Mouse (Mus musculus): ENCODE results near the gene Dppa3. TPM values are rescaled to one million over a fixed set of nuclear protein-coding genes. Genes with fewer than 3 reads are reported as not detected.

Dppa3 gene
- not detected in 2 replicates for polyA plus RNA-seq (2012)

DNA sequence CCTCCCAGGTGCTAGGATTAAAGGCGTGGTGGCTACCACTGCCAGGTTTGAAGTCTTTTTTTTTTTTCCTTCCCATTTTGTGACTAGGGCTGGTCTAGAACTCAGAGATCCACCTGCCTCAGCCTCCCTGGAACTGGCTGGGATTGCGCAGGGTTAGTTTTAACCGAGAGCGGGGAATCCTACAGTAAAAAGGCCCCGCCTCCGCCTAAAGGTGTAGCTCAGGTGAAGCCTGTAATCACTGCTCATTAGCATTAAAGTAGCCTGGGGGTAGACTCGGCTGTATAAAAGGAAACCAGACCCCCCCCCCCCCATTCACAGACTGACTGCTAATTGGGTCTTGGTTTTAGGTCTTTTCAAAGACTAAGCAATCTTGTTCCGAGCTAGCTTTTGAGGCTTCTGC is at the start of gene Dppa3:
Gene Dppa3 (plus strand): TSS at position 301 of the 400 bp plus-strand sequence.
- Histone ChIP-seq H3K4me1 (ENCODE audit: control insufficient read depth) (no peaks in the 10 kb centered on the region; the same call in 1 of the 2 replicates), H3K36me3 (ENCODE audit: control insufficient read depth) (no peaks in the 10 kb centered on the region), H3K27me3 (ENCODE audit: control insufficient read depth) (peaks cover 19% of the 10 kb centered on the region), H3K4me3 (replicated peaks) (no peak within 1 kb of the TSS), H3K9me3 (ENCODE audit: control insufficient read depth, low read length) (no peaks in the 10 kb centered on the region)
- no peak for TF ChIP-seq TAL1 (IDR thresholded peaks at IDR 0.05; ENCODE audit: low read length)
- no peak for TF ChIP-seq GATA1 (IDR thresholded peaks at IDR 0.05; ENCODE audit: low read length)

- no peaks in the 10 kb centered on the region for H3K9me3 ChIP-seq (ENCODE audit: control insufficient read depth, low read length)
- H3K36me3 ChIP-seq (ENCODE audit: control insufficient read depth), result no peaks in the 10 kb centered on the region
- TF ChIP-seq TAL1 (IDR thresholded peaks at IDR 0.05; ENCODE audit: low read length), result no peak
- H3K4me1 ChIP-seq (ENCODE audit: control insufficient read depth), result no peaks in the 10 kb centered on the region
- H3K4me3 ChIP-seq (replicated peaks), result no peak overlapping the region
- no peaks in the 10 kb centered on the region for H3K27me3 ChIP-seq (ENCODE audit: control insufficient read depth)
Observed at GRCm38 (mm10) chr6:122577030-122577429, 49.2 kb upstream of the Dppa3 start.

- H3K27me3 ChIP-seq (ENCODE audit: control insufficient read depth), result no peaks in the 10 kb centered on the region
- H3K9me3 ChIP-seq (ENCODE audit: control insufficient read depth, low read length), result no peaks in the 10 kb centered on the region
- no peak for TF ChIP-seq GATA1 (IDR thresholded peaks at IDR 0.05; ENCODE audit: low read length)
- TF ChIP-seq TAL1 (IDR thresholded peaks at IDR 0.05; ENCODE audit: low read length), result no peak
- H3K4me1 ChIP-seq (ENCODE audit: control insufficient read depth), result no peaks in the 10 kb centered on the region
- no peak overlapping the region for H3K4me3 ChIP-seq (replicated peaks)
- H3K36me3 ChIP-seq (ENCODE audit: control insufficient read depth), result no peaks in the 10 kb centered on the region
Observed at GRCm38 (mm10) chr6:122579086-122579485, 47.1 kb upstream of the Dppa3 start.

- H3K36me3 ChIP-seq (ENCODE audit: control insufficient read depth), result no peaks in the 10 kb centered on the region
- no peaks in the 10 kb centered on the region for H3K9me3 ChIP-seq (ENCODE audit: control insufficient read depth, low read length)
- TF ChIP-seq GATA1 (IDR thresholded peaks at IDR 0.05; ENCODE audit: low read length), result no peak
- TF ChIP-seq TAL1 (IDR thresholded peaks at IDR 0.05; ENCODE audit: low read length), result no peak
- no peak overlapping the region for H3K4me3 ChIP-seq (replicated peaks)
- H3K4me1 ChIP-seq (ENCODE audit: control insufficient read depth), result no peaks in the 10 kb centered on the region
- H3K27me3 ChIP-seq (ENCODE audit: control insufficient read depth), result no peaks in the 10 kb centered on the region
Observed at GRCm38 (mm10) chr6:122591027-122591758, 35.0 kb upstream of the Dppa3 start.

DNA sequence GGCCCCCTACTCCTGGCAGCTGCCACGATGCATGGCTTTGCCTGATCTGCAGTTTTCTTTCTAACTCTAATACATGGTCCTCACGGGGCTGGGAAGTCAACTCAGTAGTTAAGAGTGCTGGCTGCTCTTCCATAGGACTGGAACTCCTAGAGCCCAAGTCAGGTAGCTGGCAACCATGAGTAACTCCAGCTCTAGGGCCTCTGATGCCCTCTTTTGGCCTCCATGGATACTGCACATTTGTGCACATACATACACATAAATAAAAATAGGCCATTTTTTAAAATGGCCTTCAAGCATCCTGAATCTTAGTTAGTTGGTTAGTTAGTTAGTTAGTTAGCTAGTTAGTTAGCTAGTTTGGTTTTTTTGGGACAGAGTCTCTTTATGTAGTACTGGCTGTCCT is 33.3 kb upstream of the Dppa3 start:
- no peaks in the 10 kb centered on the region for H3K9me3 ChIP-seq (ENCODE audit: control insufficient read depth, low read length)
- H3K36me3 ChIP-seq (ENCODE audit: control insufficient read depth), result no peaks in the 10 kb centered on the region
- TF ChIP-seq GATA1 (IDR thresholded peaks at IDR 0.05; ENCODE audit: low read length) (no peak), TAL1 (IDR thresholded peaks at IDR 0.05; ENCODE audit: low read length) (no peak)
- H3K4me3 ChIP-seq (replicated peaks), result no peak overlapping the region
- H3K27me3 ChIP-seq (ENCODE audit: control insufficient read depth), result no peaks in the 10 kb centered on the region
- H3K4me1 ChIP-seq (ENCODE audit: control insufficient read depth), result peaks cover 2% of the 10 kb centered on the region; the same call in 1 of the 2 replicates

DNA sequence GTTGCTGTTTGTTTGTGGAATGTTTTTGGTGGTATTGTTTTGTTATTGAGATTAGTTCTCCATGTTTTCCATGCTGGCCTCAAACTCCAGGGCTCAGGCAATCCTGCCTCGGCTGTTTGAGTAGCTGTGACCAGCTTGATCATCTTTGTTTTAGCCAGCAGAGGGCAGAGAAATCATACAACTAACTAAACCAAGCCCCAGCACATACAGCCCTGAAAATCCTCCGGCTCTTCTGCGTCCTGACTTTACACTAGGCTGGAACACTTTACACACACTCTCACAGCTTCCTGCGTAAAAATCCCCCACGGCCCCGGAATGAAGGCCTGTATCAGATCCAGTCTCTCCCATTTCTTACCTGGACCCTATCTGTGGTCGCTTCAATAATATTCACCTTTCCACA is 30.6 kb upstream of the Dppa3 start:
- H3K36me3 ChIP-seq (ENCODE audit: control insufficient read depth), result no peaks in the 10 kb centered on the region
- no peak overlapping the region for H3K4me3 ChIP-seq (replicated peaks)
- no peaks in the 10 kb centered on the region for H3K9me3 ChIP-seq (ENCODE audit: control insufficient read depth, low read length)
- peaks cover 2% of the 10 kb centered on the region; the same call in 1 of the 2 replicates for H3K4me1 ChIP-seq (ENCODE audit: control insufficient read depth)
- TF ChIP-seq GATA1 (IDR thresholded peaks at IDR 0.05; ENCODE audit: low read length) (no peak), TAL1 (IDR thresholded peaks at IDR 0.05; ENCODE audit: low read length) (no peak)
- H3K27me3 ChIP-seq (ENCODE audit: control insufficient read depth), result no peaks in the 10 kb centered on the region

DNA sequence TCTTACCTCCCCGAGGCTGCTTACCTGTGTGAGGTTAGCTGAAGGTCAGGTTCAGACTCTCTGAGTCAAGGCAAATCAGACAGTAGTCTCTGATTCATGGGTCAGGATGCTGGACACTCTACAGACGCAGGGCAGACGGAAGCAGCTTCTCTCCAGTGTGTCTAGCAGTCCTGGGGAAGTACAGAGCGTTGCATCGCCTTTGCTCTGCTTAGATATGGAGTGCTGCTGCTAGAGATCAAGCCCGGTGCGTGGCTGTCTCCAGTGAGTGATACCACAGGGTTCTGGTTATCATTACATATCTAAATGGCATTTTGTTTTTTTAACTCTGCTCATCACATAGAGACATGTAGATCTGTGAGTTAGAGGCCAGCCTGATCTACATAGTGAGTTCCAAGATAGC is 29.6 kb upstream of the Dppa3 start:
- Histone ChIP-seq H3K9me3 (ENCODE audit: control insufficient read depth, low read length) (no peaks in the 10 kb centered on the region), H3K36me3 (ENCODE audit: control insufficient read depth) (no peaks in the 10 kb centered on the region), H3K4me3 (replicated peaks) (no peak overlapping the region), H3K27me3 (ENCODE audit: control insufficient read depth) (no peaks in the 10 kb centered on the region), H3K4me1 (ENCODE audit: control insufficient read depth) (peaks cover 2% of the 10 kb centered on the region; the same call in 1 of the 2 replicates)
- TF ChIP-seq TAL1 (IDR thresholded peaks at IDR 0.05; ENCODE audit: low read length), result no peak

DNA sequence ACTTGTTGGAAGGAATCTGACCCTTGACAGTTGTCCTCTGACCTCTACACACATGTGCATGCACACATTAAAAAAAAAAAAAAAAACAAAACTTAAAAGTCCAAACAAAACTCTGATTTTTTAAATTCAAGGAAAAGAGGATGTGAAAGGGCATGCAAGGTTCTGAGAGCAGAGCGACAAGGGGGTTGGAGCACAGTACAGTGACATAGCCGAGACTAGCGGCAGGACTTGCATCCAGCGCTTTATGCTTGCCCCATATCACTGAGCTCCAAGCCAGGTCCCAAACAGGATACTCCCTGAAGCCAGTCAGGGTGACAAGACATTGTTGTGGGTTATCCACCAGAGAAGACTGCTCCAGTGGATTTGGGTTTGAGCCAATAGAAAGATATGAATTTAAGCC is 28.2 kb upstream of the Dppa3 start:
- Histone ChIP-seq H3K4me3 (replicated peaks) (no peak overlapping the region), H3K27me3 (ENCODE audit: control insufficient read depth) (no peaks in the 10 kb centered on the region), H3K4me1 (ENCODE audit: control insufficient read depth) (peaks cover 10% of the 10 kb centered on the region), H3K36me3 (ENCODE audit: control insufficient read depth) (no peaks in the 10 kb centered on the region), H3K9me3 (ENCODE audit: control insufficient read depth, low read length) (no peaks in the 10 kb centered on the region)
- TF ChIP-seq GATA1 (IDR thresholded peaks at IDR 0.05; ENCODE audit: low read length), result no peak
- no peak for TF ChIP-seq TAL1 (IDR thresholded peaks at IDR 0.05; ENCODE audit: low read length)

DNA sequence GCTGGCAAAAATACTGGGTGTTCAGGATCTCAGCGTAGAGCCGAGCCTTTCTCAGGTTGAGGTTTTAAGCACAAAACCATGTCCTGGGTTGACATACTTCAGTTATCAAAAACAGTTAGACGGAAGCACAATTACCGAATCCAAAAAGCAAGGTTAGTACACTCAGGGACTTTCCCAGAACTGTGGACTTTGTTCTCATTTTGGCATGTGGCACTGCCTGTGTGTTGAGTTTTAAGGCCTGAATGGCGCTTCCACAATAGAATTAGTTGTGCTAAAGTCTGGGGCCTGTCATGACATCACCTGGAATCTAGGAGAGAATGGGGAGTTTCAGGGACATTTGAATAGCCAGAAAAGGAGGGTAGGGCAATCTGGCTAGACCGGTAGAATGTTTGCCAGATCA is 27.8 kb upstream of the Dppa3 start:
- no peaks in the 10 kb centered on the region for H3K9me3 ChIP-seq (ENCODE audit: control insufficient read depth, low read length)
- H3K27me3 ChIP-seq (ENCODE audit: control insufficient read depth), result no peaks in the 10 kb centered on the region
- H3K36me3 ChIP-seq (ENCODE audit: control insufficient read depth), result no peaks in the 10 kb centered on the region
- peaks cover 10% of the 10 kb centered on the region for H3K4me1 ChIP-seq (ENCODE audit: control insufficient read depth)
- TF ChIP-seq TAL1 (IDR thresholded peaks at IDR 0.05; ENCODE audit: low read length), result no peak
- no peak overlapping the region for H3K4me3 ChIP-seq (replicated peaks)

Data from erythroblast, embryonic 14.5 days (primary cell).